Mouse (Mus musculus): ENCODE results near the gene Zdhhc9.
"Not testable (repeated sequence)": the region's sequence is repeated elsewhere in the genome, so short reads cannot be mapped to it uniquely, and the experiment has no call there.

Gene Zdhhc9

GRCm38 (mm10) chrX:48208519-48209185 lies at the start of gene Zdhhc9:
Gene Zdhhc9, minus strand, starts transcription at chrX:48208878.
- peak; percentile 83 to 89 for DNase-seq

- no peak for DNase-seq
These were observed 48.3 kb upstream of the Zdhhc9 start for GRCm38 (mm10) chrX:48257011-48257410.

DNA sequence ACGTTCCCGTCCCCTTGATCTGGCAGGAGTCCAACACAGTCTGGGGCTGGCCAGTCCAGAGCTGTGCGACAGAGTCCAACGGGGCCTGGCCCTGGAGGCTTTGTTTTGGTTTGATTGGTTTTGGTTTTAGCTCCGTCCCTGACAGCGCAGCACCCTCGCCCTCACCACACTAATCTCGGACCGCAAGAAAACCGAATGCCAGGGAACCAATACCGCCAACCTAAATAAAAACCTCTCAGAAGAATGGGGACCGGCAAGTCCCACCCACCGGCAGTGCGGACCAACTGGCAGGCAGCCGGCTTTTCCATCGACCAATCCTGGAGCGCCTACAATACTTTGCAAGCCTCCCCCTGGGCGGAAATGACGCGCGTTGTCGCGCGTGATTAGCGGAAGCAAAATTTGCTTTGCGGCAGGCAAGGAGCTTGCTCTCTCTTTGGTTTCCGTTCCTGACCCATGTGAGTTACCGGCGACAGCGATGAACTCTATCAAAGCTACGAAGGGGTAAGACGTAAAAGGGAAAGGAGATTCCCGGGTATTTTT lies 47.9 kb upstream of the Zdhhc9 start, which contains the start of gene Utp14a:
Gene Utp14a, plus strand, starts transcription at position 395 of the 540 bp plus-strand sequence.
- DNase-seq: peak; percentile 93 to 96

DNA sequence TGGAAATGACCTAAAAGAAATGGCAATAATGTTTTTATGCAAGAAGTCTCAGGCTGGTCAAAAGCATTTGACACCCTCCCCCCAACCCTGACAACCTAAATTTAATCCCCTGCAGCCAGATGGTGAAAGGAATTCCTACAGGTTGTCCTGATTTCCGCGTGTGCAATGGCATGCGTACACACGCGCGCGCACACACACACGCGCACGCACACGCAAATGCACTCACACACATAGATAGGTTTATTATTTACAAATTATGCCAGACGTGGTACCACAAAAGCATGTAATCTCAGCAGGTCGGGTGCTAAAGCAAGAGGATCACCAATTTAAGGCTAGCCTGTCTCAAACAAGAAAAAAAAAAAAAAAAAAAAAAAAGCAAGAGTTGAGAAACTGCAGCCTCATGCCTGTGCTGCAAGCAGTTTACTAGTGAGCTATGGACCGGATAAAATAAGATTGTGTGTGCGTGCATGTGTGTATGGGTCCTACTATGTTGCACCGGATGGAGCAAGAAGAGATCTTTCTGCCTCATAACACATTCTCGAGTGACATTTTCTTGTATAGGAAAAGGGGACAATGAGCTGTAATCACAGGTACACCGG lies 47.3 kb upstream of the Zdhhc9 start:
- no peak for DNase-seq

DNA sequence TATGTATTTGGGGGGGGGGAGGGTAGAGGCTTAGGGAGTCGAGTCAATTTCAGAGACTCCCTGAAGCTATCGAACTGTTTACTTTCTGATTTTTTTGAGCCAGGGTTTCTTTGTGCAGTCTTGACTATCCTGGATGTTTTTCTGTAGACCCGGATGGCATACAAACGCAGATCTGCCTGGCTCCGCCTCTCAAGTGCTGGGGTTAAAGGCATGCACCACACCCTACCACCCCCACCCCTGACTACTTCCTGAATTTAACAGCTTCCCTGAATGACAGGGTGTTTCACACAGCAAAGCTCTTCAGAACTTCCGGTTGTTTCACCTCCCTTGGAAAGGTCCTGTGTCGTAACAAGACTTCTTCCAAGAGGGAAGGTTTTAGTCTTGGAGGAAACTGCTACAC lies 25.7 kb upstream of the Zdhhc9 start:
- peak in 1 of 2 experiments; percentile 7 for DNase-seq

DNA sequence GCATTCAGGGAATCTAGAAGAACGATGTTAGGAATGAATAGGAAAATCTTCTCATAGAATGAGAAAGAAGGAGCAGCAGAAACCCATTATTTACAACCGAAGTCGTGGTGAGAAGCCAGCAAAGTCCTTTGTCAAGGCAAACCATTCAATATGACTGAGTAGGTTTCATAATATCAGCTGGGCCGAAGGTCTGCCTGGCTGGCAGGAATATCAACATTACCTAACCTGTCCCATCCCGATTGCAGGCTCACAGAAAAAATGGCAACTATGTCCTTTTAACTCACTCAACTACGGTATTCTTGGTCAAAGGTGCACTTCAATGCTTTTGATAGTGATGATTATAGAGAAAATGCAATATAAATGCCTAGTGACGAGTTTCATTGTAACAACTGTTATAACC lies 17.5 kb upstream of the Zdhhc9 start:
- no peak for DNase-seq

- DNase-seq: no peak
These were observed 14.0 kb upstream of the Zdhhc9 start for GRCm38 (mm10) chrX:48222706-48223105.

DNA sequence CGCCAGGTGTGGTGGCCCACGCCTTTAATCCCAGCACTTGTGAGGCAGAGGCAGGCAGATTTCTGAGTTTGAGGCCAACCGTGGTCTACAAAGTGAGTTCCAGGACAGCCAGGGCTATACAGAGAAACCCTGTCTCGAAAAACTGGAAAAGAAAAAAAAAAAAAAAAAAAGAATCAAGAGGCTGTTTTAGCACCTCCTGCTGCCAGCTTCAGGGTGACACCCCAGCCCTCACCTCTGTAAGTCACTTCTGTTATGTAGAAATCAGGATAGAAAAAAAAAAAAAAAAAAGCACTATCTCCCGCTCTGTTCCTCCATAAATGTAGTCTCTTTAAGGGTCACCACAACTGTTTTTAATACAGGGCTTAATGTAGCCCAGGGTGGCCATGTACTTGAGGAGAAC lies 10.8 kb upstream of the Zdhhc9 start:
- DNase-seq: no peak

DNA sequence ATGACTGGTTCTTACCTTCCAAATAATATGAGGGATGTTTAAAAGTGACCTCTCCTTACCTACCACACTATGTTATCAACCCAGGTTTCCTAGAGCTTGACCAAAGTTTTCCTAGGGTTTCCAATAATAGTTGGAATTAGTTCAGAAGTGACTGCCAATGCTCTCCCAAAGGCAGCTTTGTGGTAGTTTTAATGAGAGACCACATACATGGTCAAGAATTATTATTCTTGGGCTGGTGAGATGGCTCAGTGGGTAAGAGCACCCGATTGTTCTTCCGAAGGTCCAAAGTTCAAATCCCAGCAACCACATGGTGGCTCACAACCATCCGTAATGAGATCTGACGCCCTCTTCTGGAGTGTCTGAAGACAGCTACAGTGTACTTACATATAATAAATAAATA lies 1.1 kb upstream of the Zdhhc9 start:
- DNase-seq: not testable (repeated sequence)

DNA sequence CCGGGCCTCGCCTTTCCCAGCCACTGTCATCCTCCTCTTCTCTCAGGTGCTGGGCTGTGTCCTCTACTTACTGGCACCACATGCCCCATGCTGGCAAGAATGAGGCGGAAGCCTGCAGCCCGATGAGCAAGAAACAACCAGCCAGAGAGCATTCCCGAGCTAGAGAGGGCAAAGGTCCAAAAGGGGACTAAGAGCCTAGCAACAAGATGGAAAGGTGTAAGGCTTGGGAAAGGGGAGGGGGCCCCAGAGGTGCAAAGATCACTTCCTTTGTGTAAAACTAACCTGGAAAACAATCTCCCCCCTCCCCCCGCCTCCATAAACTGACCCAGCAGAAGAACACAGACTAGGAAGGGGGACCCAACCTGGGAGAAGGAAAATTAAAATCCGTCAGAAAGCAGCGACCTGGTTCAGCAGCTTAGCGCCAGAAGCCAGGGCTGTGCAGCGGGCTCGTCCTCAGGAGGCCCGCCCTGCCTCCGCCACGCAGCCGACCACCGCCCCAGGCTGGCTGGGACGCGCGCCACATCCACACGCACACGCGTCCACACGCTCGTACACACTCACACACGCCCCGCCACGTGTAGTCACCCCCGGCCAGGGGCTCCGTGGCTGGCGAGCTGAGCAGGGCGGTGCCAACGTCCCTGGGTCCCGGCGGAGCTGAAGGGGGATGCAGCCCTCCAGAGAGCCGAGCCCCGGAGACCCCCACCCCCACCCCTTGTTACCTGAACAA lies 754 bp downstream of the Zdhhc9 start:
- DNase-seq: peak; percentile 58 to 74

DNA sequence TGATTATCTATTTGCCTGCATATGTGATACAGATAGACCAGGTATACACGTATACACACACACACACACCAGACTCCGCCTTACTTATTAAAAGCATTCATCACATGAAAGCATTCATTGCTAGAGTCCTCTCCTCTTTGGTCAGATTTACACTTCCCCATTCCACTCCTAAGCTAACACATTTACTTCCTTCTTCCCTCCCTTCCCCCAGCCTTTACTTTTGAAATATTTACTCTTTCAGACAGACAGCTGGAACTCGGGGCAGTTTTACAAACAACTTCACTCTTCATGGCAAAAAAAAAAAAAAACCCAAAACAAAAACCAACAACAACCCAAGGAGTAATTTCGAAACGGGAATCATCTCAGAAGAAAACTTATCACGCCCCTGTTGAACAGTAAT lies 4.2 kb downstream of the Zdhhc9 start:
- no peak for DNase-seq

GRCm38 (mm10) chrX:48203763-48204162 lies 4.9 kb downstream of the Zdhhc9 start:
- DNase-seq: no peak

DNA sequence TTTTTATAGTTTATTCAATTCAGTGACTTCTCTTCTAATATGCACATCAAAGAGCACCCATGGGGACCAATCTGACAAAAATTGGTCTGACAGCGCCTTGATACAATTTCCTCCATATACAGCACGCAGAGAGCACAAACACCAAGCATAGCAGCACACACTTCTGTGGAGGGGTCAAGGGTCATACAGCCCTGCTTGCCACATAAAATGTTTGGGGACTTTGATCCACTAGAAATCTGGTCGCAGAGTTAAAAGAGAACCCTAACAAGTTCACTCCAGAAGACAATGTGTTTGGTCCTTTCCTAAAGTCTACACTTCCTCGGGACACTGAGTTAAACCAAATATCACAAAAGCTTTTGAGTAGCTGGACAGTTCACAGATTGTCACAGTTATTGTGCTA lies 5.7 kb downstream of the Zdhhc9 start:
- DNase-seq: peak; percentile 15 to 24

GRCm38 (mm10) chrX:48202436-48202835 lies 6.2 kb downstream of the Zdhhc9 start:
- no peak for DNase-seq

GRCm38 (mm10) chrX:48201973-48202372 lies 6.7 kb downstream of the Zdhhc9 start:
- DNase-seq: no peak

DNA sequence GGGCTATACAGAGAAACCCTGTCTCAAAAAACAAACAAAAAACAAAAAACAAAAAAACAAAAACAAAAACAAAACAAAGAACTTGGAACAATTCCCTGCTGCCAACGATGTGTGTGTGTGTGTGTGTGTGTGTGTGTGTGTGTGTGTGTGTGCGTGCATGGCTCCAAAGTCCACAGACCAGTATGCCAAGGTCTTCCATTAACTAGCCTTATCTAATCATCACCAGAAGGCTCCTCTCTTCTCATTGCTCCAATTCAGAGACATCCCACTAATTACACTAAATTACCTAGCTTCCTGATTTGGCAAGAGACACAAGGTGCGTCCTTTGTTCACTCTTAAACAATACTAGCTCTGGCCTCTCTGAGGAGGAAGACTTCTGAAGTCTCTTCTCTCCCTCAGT lies 8.0 kb downstream of the Zdhhc9 start:
- DNase-seq: peak; percentile 3 to 12

DNA sequence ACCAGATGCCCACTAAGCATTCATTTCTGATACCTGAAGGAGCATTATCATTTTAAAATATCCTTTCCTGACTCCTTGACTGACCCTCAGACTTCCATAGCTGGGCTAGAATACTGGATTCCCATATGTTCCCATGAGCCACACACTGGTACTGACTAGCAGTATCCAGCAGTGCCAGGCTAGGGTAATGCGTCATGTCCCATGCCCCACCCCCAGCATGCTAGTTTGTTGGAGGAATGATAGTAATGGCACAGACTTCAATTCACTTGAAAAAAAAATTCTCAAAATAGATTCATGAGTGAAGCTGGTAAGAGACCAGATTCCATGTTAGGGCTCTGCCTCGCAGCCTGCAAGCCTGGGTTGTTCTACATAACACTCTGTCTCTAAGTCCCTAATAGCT lies 9.7 kb downstream of the Zdhhc9 start:
- DNase-seq: no peak

GRCm38 (mm10) chrX:48197856-48198255 lies 10.8 kb downstream of the Zdhhc9 start:
- no peak for DNase-seq

- DNase-seq: no peak
These were observed 15.2 kb downstream of the Zdhhc9 start for GRCm38 (mm10) chrX:48193235-48194152.

- DNase-seq: no peak
These were observed 17.4 kb downstream of the Zdhhc9 start for GRCm38 (mm10) chrX:48191261-48191660.

- no peak for DNase-seq
These were observed 24.0 kb downstream of the Zdhhc9 start for GRCm38 (mm10) chrX:48184703-48185102.

DNA sequence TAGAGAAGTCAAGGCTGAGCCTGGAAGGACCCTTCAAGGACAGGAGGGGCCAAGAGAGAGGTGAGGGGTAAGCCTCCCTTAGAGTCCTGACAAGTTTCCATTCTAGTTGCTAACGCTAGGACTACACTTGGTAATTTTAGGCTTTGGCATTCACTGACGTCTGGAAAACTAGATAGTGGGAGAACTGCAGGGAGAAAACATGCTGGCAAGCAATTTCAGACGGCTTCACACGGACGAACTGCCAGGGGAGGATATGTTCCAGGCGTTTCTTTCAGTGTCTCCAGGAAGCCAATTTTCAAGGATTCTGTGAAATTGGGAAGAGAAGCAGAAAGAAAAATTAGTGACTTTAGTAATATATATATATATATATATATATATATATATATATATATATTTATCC lies 26.8 kb downstream of the Zdhhc9 start:
- DNase-seq: no peak

- DNase-seq: no peak
These were observed 38.3 kb downstream of the Zdhhc9 start for GRCm38 (mm10) chrX:48170368-48170767.

Data from kidney, adult 8-10 months (tissue).